Mouse (Mus musculus) lung, adult 18-20 months (tissue): Measurements from ENCODE around the gene Cep97.

Experiments
- DNase-seq, 2 experiments: peaks; one replicate each; pipeline ENCODE4 v3.0.0; 2022; ENCODE audit warnings: mixed read lengths in 2 of 2

Cep97 gene

DNA sequence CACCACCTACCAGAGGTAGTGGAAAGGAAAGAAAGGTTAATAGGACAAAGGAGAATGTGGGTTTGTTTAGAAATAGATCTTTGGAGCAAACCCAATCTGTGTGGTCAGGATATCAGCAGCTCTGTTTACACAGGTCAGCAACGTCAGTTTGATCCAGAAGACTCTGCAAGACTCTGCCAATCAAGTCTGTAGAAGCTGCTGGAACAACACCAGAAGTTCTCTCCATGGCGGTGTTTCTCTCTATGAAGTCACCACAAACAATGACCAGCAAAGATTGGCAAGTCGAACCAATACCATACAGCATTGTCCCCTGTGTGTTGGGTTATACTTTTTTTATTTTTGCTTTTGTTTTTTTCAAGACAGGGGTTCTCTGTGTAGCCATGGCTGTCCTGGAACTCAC, 12.6 kb upstream of the Cep97 start:
- DNase-seq: no peak

DNA sequence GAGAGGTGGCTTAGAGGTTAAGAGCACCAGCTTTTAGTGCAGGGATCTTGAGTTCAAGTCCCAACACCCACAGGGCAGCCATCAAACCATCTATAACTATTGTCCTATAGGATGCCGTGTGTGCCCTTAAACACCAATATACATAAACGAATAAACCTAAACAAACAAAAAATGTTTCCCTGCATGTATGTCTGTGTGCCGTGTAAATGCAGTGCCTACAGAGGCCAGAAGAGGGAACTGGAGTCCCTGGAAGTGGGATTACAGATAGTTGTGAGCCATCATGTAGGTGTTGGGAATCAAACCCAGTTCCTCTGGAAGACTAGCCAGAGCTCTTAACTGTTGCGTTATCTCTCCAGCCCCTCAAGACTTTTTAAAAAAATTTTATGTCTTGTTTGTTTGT, 6.1 kb upstream of the Cep97 start:
- no peak for DNase-seq

DNA sequence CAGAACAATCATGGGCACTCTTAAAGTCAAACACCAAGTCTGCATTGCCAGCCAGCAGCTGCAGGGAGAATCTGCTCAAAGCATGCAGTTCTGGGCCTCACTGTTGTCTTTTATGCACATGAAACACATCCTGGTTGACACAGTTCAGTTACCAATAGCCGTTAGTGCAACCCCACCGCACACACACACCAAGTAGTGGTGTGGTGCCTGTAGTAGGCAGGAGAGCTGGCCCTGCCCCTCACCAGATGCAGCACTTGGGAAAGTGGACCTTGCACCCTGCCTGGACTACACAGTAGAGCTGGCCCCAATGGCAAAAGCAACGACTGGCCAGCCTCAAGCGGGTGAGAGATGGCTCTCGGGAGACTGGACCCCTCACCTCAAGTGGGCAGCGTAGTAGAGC, 5.0 kb upstream of the Cep97 start:
- no peak for DNase-seq

DNA sequence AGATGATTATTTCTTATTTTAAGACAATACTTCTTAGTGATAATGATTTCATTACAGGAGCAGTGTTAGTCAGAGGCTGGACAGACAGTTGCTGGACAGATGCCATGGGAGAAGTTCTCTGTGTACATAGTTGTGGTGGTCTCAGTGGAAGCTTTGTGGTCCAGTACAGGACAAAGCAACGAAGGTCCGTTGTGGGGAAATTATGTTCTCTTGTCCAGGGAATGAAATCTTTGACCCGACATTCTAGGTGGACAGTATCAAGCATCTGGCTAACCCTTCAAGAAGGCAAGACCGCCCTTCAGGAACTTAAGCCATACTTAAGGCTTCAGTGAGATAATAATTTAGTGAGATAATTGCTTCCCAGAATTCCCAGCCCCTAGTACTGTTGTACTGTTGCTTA, 4.1 kb upstream of the Cep97 start:
- no peak for DNase-seq

DNA sequence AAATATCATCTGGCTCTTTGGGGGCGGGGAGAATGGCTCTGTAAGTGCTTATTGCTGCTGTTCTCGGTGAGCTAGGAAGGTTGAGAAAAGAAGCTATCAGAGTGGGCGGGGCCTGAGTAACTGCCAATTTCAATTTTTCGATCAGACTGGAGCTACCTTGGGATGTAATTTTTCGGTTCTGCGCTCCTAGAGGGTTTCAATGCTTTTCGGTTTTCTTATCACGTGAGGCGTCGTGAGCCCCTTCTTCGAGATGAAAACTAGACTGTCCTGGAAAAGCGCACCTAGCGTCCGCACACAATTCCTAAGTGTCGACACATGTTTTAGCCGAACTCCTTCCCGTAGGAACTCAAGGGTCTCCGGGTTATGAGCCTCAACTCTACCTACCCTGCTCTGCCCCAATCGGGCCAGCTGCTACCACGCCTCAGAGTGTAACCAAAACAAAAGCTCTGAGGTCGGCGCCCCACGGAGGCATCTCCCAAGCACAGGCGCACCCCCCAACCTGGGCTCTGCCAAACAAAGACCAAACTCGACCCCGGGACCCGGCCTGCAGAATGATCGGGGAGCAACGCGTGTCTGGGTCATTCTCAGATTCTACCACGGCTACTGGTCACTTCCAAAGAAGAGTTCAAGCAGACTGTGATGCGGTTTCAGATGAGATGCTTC, 843 bp downstream of the Cep97 start:
- peak; percentile 20 to 35 for DNase-seq

DNA sequence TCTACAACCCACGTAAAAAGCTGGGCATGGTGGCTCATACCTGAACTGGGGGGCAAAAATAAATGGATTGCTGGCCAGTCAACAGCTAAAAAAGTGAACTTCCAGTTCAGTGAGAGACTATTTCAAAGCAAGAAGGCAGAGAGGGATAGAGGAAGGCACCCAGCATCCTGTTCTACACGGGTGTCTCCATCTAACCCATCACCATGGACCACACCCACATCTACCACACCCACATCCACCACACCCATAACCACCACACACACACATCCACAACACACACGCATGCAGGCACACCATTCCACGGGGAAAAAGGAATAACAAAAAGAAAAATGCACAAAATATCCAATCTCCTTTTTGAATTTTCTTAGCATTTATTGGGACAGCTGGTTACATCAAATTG, 10.6 kb downstream of the Cep97 start:
- no peak for DNase-seq

DNA sequence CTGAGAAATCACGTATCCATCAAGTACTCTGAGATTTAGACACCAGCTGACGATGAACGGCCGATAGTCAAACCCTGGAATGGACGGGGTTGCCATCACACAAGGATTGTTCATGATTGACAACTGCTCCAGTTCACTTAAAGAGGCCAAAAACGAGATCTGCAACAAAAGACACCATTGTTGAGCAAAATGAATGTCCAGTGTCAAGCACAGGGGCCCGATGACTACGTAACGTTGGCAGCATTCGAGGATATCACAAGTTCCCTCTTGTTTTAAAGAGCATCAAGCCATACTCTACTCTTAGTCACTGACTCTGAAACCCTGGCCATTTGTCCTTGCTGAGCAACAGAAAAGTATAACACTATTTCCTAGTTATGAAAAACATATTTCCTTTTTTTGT, 12.6 kb downstream of the Cep97 start:
- DNase-seq: no peak

DNA sequence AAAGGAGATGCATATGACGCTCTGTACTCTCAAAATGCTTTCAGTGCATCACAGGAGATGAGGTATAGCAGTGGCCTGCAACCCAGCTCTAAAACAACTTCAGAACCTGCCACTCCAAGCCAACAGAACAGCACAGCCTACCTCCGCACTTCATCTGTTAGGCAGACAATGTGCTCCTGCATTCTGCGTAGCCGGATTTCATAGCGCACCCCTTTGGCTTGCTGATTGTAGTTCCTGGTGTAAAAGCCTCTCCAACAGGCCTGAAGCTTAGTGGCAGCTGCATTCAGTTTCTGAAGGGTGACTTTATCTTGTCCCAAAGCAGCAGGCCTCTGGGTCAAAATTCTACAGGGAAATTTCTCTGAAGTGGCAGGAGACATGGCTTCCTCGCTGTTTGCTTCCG, 19.9 kb downstream of the Cep97 start:
- no peak for DNase-seq

DNA sequence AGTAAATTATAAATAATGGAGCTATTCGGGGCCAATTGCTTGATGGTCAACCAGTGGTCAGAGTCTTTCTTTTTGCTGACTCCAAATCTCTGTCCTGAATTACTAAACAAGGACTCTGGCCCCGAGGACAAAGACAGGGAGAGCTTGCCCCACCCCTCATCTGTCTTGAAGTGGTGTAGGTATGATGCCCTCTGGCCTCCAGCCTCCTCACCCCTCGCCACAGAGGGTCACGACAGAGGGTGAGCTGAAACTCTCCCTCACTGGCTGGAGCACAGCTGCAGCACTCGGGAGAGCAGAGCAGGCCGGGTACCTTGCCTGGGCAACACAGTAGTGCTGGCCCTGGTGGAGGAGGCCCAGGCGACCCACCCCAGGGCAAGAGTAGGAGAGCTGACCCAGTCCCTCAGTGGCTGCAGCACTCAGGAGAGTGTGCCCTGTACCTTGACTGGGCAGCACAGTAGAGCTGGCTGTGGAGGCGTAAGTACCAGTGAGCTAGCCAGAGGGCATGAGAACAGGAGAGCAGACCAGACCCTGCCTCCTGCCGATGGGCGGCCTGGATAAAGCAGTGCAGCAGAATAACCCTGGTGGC, 24.4 kb downstream of the Cep97 start:
- DNase-seq: no peak

DNA sequence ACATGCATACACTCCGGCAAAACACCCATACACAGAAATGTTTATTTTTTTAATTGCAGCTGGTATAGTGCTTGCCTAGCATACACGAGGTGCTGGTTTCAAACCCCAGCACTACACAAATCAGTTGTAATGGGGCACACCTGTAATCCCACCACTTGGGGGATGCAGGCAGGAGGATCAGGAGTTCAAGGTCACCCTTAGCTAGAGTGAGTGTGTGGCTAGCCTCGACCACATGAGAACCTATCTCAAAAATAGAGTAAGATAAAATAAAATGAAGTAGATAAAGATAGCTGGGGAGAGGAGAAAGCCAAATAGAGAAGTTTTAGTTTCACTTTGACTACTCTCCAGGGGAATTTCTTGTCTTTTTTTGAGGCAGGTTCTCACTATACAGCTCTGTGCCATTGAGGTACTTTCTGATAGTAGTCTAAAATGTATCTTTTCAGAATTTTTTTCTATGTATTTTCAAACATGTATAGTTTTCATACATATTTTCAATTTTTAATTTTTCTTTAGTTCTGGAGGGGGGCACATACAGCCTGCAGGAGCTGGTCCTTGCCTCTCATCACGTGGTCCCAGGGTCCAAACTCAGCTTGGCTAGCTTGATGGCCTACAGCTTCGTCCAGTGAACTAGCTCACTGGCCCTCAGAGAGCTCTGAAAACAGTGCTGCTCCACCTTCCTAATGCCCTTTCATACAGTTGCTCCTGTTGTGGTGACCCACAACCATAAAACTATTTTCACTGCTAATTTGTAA, 27.6 kb downstream of the Cep97 start:
- no peak for DNase-seq

DNA sequence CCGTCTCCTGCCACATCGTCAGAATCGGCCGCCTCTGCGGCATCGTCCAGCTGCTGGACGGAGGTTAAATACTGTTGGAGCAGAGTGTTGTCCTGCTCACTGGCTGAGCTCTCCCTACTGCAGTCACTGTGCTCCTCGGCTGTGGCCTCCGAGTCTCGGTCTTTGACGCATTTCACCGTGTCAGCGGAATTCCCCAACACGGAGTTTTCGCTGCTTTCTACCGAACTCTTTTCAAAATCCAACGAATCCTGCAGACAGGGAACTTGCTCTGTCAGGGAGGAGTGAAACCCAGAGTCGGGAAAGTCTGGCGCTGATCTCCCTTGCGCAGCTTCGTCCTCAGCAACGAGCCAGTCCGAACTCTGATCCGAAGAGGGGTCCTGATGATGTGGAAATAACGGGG, 29.3 kb downstream of the Cep97 start:
- DNase-seq: no peak

DNA sequence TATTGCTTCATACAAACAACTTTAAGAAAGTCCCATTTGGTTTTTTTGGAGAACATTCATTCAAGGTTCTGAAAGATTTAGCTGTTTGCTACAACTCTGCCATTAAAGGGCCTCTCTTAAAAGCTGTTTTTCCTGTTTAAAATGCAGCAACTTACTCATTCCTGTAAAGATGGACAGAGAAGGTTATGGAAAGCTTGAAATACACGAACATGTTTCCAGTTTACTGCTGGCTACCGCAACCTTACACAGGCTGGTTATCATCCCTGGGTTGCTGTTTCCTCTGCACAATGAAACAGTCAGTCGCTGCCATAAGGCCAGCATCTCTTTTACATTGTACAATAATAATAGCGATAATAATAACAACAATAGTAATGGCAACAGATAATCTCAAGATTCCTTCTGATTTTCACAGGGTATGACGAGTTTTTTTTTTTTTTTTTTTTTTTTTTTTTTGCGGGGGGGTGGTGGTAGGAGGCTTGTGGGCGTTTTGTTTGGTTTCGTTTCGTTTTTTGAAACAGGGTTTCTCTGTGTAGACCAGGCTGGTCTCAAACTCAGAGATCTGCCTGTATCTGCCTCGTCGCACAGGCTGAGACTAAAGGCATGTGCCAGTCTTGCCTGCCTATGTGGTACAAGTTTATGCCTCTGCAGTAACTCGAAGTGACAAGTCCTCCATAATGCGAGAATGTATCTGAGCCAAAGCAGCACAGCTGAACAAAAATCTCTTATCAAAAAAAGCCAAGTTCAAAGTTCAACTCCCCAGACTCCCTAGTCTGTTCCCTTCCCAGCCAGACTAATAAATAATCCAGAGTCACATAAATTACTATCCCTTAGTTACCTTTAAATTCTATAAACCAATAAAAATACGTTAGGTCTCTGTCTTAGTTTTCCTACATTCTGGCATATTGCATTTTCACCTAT, 32.6 kb downstream of the Cep97 start:
- DNase-seq: no peak

DNA sequence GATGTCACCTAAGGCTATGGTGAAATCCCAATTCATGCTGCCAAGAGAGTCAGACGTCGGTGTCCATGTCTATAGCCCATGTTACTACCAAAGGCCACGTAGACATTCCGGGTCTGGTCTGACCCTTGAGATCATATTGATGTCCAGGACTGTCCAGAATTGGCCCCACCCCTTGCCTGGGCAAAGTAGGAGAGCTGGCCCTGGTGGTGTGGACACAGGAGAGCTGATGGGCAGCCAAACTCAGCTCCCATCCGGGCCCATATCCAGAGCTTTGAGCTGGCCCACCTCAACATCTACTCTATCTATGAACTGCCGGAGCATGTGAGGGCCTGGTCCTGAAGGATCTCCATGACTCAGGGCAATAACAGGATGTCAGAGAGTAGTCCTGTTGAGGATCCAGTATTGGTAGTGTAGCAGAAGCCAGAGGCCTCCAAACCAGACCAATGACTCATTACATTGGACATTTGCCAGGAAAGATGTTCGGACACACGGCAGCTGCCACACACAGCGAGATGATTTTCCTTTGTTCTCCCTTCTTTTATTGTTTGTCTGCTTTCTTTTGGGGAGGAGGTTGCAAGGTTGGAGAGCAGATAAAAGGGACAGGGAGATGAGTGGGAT, 36.2 kb downstream of the Cep97 start:
- DNase-seq: no peak

DNA sequence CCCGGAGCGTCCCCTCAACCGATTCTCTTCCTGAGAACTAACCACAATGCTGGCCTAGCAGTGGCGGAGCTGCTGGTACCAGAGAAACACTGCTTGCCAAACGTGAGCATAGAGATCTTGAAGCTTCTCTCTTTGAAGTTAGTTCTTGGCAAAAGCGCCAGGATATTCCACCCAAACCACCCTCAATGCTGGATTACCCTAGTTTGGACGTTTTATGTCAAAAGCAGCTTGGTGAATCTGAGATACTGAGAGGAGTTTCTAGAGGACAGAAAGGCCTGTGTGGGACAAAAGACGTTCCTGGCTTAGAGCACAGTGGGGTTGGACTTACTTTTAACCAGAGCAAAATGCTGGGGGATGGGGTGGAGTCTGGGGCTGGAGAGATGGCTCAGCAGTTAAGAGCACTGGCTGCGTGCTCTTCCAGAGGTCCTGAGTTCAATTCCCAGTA, 39.0 kb downstream of the Cep97 start:
- no peak for DNase-seq

DNA sequence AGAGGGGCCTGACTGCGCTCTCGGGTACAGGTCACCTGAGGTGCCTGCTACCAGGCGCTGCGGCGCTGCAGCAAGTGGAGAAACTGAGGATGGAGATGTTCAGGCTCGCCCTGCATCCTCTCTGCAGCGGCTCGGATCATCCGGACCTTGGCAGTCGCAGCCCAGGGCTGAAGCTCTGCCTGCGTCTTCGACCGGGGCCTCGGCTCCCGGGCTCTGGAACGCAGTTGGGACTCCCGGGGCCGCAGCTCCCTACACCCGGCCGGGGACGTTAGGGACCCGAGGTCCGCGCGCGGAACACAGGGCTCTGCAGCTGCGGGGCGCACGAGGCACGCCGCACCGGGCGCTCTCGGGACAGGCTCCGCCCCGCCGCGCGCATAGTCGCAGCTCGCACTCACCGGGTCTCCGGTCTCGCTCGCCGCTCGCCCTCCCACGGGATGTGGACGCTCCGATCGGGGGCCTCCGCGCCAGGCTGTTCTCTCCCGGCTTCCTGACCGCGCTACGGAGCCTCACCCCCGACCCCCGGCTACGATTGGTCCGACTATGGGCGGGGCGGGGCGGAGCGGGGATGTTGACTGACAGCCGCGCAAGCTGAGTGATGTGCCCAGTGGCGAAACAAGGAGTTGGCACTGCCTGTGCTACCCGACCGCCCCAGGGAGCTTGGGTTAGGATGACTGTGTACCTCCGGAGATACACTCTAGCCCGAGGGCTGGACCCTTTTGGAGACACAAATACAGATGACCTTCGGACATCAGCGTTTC, 39.6 kb downstream of the Cep97 start, which contains the start of gene Nxpe3:
TSS of gene Nxpe3 (minus strand) at position 393 of the 758 bp plus-strand sequence.
- peak; percentile 87 to 90 for DNase-seq

DNA sequence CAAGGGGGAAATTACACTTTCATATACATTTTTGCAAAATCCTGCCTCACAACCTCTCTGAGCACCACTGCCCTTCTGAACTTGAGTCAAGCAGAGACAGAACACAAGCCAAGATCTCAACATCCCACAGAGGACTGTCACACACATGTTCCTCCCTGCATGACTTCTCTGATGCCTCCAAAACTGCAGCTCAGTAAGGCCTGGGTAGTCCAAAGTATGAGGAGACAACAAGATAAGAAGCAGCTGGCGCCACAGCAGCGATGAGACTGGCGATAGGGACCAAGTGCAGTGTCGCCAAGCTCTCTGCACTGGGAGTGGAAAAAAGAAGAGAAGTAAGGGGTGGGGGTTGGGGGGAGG, 40.1 kb downstream of the Cep97 start:
- peak in 1 of 2 experiments; percentile 48 for DNase-seq

DNA sequence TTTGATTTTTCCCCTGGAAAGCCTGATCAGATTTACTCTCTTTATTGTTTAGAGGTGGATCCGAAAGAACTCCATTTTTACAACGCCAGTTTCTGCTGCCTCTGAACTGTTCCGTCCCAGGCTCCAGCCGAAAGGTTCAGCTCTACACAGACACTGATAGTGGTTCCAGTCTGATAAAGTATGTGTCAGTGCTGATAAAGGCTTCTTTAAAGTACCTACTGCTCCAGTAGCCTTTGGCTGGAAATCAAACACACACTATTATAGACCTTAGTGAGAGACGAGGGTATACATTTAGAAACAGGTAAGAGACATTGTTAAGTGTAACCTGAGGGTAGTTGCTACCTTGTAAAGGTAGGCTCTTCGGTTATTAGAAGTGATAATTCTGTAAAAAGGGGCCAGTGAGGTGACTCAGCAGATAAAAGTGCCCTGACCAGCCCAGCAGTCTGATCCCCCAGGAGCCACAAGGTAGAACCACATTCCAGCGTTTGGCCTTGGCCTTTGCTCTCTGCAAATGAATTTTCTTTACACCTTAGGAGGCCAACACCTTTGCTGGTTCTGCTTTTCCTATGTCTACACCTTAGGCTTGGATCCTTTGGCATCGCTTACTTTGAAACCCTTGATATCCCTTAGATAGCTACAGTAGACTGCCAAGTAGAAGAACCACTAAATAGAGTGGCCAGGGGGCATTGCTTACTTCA, 41.1 kb downstream of the Cep97 start:
- no peak for DNase-seq

DNA sequence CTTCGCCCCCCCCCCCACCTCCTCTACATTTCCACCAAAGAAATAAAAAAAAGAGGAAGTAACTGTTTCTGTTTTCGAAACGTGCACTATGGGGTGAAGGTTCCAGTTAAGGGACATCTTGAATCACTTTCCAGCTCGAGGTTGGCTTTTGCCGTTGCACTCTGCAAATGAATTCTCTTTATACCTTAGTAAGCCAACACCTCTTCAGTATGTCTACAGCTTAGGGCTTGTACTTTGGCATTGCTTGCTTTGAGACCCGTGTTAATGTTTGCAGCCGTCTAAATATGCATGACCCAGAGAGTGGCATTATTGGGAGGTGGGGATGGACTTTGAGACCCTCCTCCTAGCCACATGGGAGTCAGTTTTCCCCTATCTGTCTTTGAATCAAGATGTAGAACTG, 42.2 kb downstream of the Cep97 start:
- no peak for DNase-seq

DNA sequence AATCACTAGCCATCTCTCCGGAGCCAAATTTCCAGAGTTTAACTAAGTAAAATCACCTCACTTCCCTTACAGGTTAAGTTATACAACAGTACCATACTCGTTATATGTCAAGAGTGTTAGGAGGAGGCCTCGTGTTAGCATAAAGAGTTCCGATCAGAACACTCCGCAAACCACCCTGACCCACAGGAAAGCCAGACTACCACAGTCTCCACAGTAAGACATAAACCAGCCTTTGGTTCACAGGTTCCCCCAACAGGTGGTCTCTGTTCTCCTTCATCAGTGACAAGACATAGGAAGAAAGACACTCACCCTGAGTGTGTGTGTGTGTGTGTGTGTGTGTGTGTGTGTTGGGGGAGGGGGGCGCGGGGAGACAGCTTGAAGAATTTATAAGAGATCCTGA, 43.3 kb downstream of the Cep97 start:
- DNase-seq: no peak

DNA sequence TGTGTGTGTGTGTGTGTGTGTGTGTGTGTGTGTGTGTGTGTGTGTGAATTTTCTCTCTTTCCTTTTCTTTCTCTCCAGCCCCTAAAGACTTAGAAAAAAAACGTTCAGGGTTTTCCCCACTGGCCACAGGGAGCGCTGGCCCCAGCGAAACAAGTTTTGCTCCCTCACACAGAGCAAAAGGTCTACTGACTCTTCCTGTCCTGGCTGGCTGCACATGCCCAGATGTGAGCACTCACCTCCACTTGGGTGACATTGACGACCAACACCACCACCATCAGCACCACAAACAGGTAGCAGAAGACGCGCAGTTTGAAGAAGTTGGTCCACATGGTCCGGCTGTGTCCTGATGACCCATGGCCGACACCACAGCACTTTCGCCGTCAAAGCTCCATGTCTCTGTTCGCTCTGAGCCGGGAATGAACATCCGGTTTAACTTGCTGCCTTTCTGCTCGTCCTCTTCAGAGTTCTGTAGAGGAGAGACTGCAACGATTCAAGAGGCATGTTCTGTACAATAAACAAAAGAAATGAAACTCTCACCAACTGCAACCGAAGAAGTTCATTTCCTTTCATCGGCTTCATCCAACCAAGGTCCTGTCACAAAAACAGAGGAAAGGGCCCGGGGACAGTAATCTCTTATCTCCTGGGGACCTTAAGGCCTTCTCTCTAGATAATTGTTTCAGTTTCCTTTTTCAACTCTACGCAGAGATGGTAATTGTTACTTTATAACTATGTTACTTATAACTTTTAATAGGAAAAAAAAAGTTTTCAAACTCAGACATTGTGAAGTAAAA, 44.1 kb downstream of the Cep97 start:
- DNase-seq: no peak
